Mouse (Mus musculus): ENCODE results near the gene Maml2. TPM values are rescaled to one million over a fixed set of nuclear protein-coding genes. Genes with fewer than 3 reads are reported as not detected.

Maml2 gene
- polyA plus RNA-seq, 1 experiment from 2014 or later: 10.0 TPM

GRCm38 (mm10) chr9:13665487-13665969 is 367.8 kb downstream of the Maml2 start:
- Histone ChIP-seq H3K4me2 (no peak overlapping the region), H3K4me3 (no peak overlapping the region), H3K9ac (no peak overlapping the region), H3K9me3 (no peaks in the 10 kb centered on the region), H3K27ac (no peak overlapping the region), H3K4me1 (peaks cover 7% of the 10 kb centered on the region), H3K36me3 (replicated peaks) (no peaks in the 10 kb centered on the region), H3K27me3 (replicated peaks) (no peaks in the 10 kb centered on the region)
- WGBS: 90% methylated on average over 2 of the region's 2 CpGs
- ATAC-seq (replicated peaks): no peak

- Histone ChIP-seq H3K4me2 (no peak overlapping the region), H3K36me3 (replicated peaks) (no peaks in the 10 kb centered on the region), H3K27ac (no peak overlapping the region), H3K9me3 (no peaks in the 10 kb centered on the region), H3K4me1 (no peaks in the 10 kb centered on the region), H3K4me3 (no peak overlapping the region), H3K9ac (no peak overlapping the region), H3K27me3 (replicated peaks) (no peaks in the 10 kb centered on the region)
- WGBS: 92% methylated on average over 1 of the region's 1 CpGs
- no peak for ATAC-seq (replicated peaks)
Measured at GRCm38 (mm10) chr9:13667955-13668354, 370.2 kb downstream of the Maml2 start.

GRCm38 (mm10) chr9:13668742-13669141 is 371.0 kb downstream of the Maml2 start:
- no peak for ATAC-seq (replicated peaks)
- H3K4me3 ChIP-seq: no peak overlapping the region
- H3K27ac ChIP-seq: no peak overlapping the region
- 64% methylated on average over 2 of the region's 2 CpGs for WGBS
- no peaks in the 10 kb centered on the region for H3K27me3 ChIP-seq (replicated peaks)
- no peak overlapping the region for H3K9ac ChIP-seq
- H3K4me2 ChIP-seq: no peak overlapping the region
- no peaks in the 10 kb centered on the region for H3K9me3 ChIP-seq
- no peaks in the 10 kb centered on the region for H3K36me3 ChIP-seq (replicated peaks)
- no peaks in the 10 kb centered on the region for H3K4me1 ChIP-seq

GRCm38 (mm10) chr9:13671125-13671769 is 373.5 kb downstream of the Maml2 start:
- H3K4me3 ChIP-seq: no peak overlapping the region
- no peak overlapping the region for H3K4me2 ChIP-seq
- H3K36me3 ChIP-seq (replicated peaks): no peaks in the 10 kb centered on the region
- no peaks in the 10 kb centered on the region for H3K9me3 ChIP-seq
- no peaks in the 10 kb centered on the region for H3K27me3 ChIP-seq (replicated peaks)
- WGBS: 75% methylated on average over 3 of the region's 3 CpGs
- no peak overlapping the region for H3K9ac ChIP-seq
- ATAC-seq (replicated peaks): no peak
- H3K27ac ChIP-seq: no peak overlapping the region
- no peaks in the 10 kb centered on the region for H3K4me1 ChIP-seq

- Histone ChIP-seq H3K27ac (no peak overlapping the region), H3K9ac (no peak overlapping the region), H3K36me3 (replicated peaks) (no peaks in the 10 kb centered on the region), H3K4me3 (no peak overlapping the region), H3K4me1 (no peaks in the 10 kb centered on the region), H3K4me2 (no peak overlapping the region), H3K9me3 (no peaks in the 10 kb centered on the region), H3K27me3 (replicated peaks) (no peaks in the 10 kb centered on the region)
- 83% methylated on average over 2 of the region's 2 CpGs for WGBS
- ATAC-seq (replicated peaks): no peak
Measured at GRCm38 (mm10) chr9:13673304-13673703, 375.5 kb downstream of the Maml2 start.

DNA sequence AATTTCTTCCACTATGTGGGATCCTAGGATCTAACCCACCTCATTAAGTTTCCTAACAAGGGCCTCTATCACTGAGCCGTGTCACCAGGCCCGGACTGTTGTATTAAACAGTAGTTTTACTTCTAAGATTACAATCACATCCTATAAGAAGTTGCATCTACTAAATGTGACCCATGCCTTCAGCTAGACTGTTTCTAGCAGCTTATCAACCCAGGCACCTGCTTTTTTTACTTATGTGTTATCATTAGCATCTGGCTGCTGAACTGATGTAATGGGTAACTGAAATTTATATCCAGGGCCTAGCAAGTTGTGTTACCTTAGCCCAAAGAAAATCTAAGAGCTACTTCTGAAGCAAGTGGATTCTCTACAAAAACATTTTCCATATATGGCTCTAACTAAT is 380.3 kb downstream of the Maml2 start:
- no peak for ATAC-seq (replicated peaks)

DNA sequence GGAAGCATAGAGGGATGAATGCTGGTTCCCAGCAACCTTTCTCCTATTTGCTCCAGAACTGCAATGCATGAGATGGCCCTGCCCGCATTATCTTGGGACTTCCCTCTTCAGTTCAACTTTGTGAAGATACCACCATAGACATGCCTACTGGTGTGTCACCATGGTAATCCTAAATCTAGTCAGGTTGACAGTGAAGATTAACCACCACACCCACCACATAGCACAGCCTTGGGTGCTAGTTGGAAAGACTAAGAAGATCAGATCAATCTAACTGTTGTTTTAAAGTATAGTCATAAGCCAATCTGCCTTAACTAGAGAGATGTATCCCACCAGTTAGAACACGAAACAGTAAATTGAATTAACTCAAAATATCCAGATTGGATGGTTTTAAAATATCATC is 381.9 kb downstream of the Maml2 start:
- Histone ChIP-seq H3K4me2 (no peak overlapping the region), H3K9me3 (no peaks in the 10 kb centered on the region), H3K9ac (no peak overlapping the region), H3K27me3 (replicated peaks) (no peaks in the 10 kb centered on the region), H3K4me3 (no peak overlapping the region), H3K27ac (no peak overlapping the region), H3K4me1 (peaks cover 9% of the 10 kb centered on the region; the same call in 1 of the 2 replicates), H3K36me3 (replicated peaks) (no peaks in the 10 kb centered on the region)
- WGBS: 93% methylated on average over 2 of the region's 2 CpGs
- no peak for ATAC-seq (replicated peaks)

More for the DNA sequence above, 380.3 kb downstream of the Maml2 start:
- 92% methylated on average over 2 of the region's 2 CpGs for WGBS
- Histone ChIP-seq H3K9me3 (no peaks in the 10 kb centered on the region), H3K27ac (no peak overlapping the region), H3K4me2 (no peak overlapping the region), H3K9ac (no peak overlapping the region), H3K4me3 (no peak overlapping the region), H3K27me3 (replicated peaks) (no peaks in the 10 kb centered on the region), H3K4me1 (peaks cover 9% of the 10 kb centered on the region; the same call in 1 of the 2 replicates), H3K36me3 (replicated peaks) (no peaks in the 10 kb centered on the region)

DNA sequence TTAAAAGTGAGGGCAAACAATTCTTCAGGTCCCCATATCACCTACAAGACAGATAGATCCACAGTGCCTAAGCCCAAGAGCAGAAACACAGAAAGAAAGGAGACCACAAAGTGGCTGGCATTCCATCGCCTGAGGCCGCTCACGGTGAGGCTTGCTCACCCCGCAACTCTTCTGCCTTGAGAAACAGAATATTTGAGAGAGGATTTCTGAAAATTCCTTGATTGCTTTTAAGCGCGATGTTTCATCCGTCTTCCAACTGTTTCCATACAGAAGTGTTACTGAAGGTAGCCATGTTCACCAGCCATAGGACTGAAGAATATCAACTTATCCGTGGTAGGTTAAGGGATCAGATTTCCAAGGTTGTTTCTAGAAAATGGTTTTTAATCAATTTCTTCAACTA is 383.4 kb downstream of the Maml2 start:
- H3K36me3 ChIP-seq (replicated peaks): no peaks in the 10 kb centered on the region
- no peaks in the 10 kb centered on the region for H3K9me3 ChIP-seq
- H3K27ac ChIP-seq: peak overlapping the region; percentile 22
- WGBS: 86% methylated on average over 8 of the region's 8 CpGs
- H3K9ac ChIP-seq: no peak overlapping the region
- ATAC-seq (replicated peaks): 0 out of 2 replicates have a peak, but pooled peaks have one; percentile 13
- peak overlapping the region; percentile 32; the same call in 1 of the 2 replicates for H3K4me2 ChIP-seq
- H3K27me3 ChIP-seq (replicated peaks): no peaks in the 10 kb centered on the region
- H3K4me3 ChIP-seq: no peak overlapping the region
- peaks cover 9% of the 10 kb centered on the region; the same call in 1 of the 2 replicates for H3K4me1 ChIP-seq

GRCm38 (mm10) chr9:13681581-13682038 is 383.9 kb downstream of the Maml2 start:
- Histone ChIP-seq H3K9ac (no peak overlapping the region), H3K27ac (peak overlapping the region; percentile 22), H3K27me3 (replicated peaks) (no peaks in the 10 kb centered on the region), H3K4me1 (peaks cover 9% of the 10 kb centered on the region; the same call in 1 of the 2 replicates), H3K4me2 (peak overlapping the region; percentile 32), H3K4me3 (0 out of 2 replicates have a peak overlapping the region, but pooled peaks have one; percentile 8), H3K9me3 (no peaks in the 10 kb centered on the region), H3K36me3 (replicated peaks) (no peaks in the 10 kb centered on the region)
- WGBS: 12% methylated on average over 8 of the region's 8 CpGs
- ATAC-seq (replicated peaks): peak; percentile 93

DNA sequence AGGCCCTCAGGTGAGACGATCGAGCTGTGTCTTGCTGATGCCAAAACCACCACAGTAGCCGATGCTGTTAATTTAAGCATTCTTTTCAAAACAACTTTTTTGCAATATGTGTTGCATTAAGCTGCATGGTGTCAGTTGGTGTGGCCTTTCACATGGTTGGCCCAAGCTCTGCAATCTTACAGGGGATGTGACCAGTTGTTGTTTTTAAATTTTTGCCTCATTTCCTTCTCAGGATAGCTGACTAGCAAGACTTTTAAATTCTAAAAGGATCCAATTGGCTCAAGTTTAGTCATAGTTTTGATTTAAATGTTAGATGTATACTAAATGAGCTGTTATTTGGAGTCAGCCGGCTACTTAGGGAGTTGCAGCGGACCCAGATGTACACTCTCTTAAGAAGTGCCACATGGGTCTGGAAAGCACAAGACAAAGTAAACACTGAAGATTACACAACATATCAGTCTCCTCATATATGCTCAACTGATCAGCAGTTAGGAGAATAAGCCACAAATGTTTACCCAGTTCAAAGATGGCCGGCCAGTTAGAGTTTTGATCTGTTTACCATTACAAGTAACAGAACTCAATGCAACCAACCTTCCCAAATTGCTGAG is 386.7 kb downstream of the Maml2 start:
- 90% methylated on average over 6 of the region's 6 CpGs for WGBS
- Histone ChIP-seq H3K4me2 (no peak overlapping the region), H3K4me1 (peaks cover 12% of the 10 kb centered on the region), H3K27ac (no peak overlapping the region), H3K36me3 (replicated peaks) (no peaks in the 10 kb centered on the region), H3K27me3 (replicated peaks) (no peaks in the 10 kb centered on the region), H3K4me3 (no peak overlapping the region), H3K9me3 (no peaks in the 10 kb centered on the region), H3K9ac (no peak overlapping the region)
- no peak for ATAC-seq (replicated peaks)

- no peak overlapping the region for H3K4me2 ChIP-seq
- no peak overlapping the region for H3K9ac ChIP-seq
- H3K4me3 ChIP-seq: no peak overlapping the region
- H3K27ac ChIP-seq: no peak overlapping the region
- H3K9me3 ChIP-seq: no peaks in the 10 kb centered on the region
- 88% methylated on average over 19 of the region's 19 CpGs for WGBS
- H3K4me1 ChIP-seq: peaks cover 11% of the 10 kb centered on the region
- ATAC-seq (replicated peaks): no peak
- H3K27me3 ChIP-seq (replicated peaks): no peaks in the 10 kb centered on the region
- H3K36me3 ChIP-seq (replicated peaks): no peaks in the 10 kb centered on the region
Measured at GRCm38 (mm10) chr9:13686977-13687659, 389.4 kb downstream of the Maml2 start.

DNA sequence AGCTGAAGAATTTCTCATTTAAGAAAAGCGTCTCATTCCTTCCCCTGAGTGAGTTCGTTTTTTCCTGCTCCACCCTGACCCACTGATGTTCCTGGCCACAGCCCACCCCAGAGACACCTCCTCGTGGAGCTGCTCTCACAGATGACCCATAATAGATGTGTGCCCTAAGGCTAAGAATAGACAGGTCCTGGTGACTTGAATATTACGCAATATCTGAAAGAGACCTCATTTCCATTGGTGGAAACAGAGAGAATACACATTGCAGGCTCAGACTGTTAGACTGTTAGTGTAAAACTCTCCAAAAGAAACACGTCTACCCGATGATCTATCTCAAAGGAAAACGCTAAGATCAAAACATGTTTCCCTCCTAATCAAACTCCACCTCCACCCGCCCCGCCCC is 391.2 kb downstream of the Maml2 start:
- WGBS: 64% methylated on average over 9 of the region's 9 CpGs
- Histone ChIP-seq H3K4me3 (no peak overlapping the region), H3K4me2 (no peak overlapping the region), H3K4me1 (peaks cover 11% of the 10 kb centered on the region), H3K9me3 (no peaks in the 10 kb centered on the region), H3K9ac (no peak overlapping the region), H3K36me3 (replicated peaks) (no peaks in the 10 kb centered on the region), H3K27me3 (replicated peaks) (no peaks in the 10 kb centered on the region), H3K27ac (no peak overlapping the region)
- ATAC-seq (replicated peaks): 0 out of 2 replicates have a peak, but pooled peaks have one; percentile 50
